16 mouse cellular contexts compared by ENCODE assay signal in genomic region chr9:62284266-62284665, GRCm38 (mm10). TPM values are rescaled to one million over a fixed set of nuclear protein-coding genes. Genes with fewer than 3 reads are reported as not detected.
DNase-seq lines count a peak whose midpoint lies in the region; ATAC-seq lines count a peak whose summit lies in the region.
"Had no signal": no experiment of that assay in that cellular context is flagged by ENCODE, and none has a peak within 500 bp of the region (broad histone marks: within the 10 kb centered on the region; RNA-seq: fewer than 3 reads in every experiment).

No protein-coding gene starts in this region.

- WGBS in intestine, embryonic 16.5 days: 60% methylated on average over 7 of the region's 7 CpGs
- WGBS in midbrain, embryonic 16.5 days: 74% methylated on average over 7 of the region's 7 CpGs

- H3K9me3 ChIP-seq in intestine, embryonic 16.5 days (ENCODE audit: control insufficient read depth, low read length): no peaks in the 10 kb centered on the region
- no peaks in the 10 kb centered on the region for H3K9me3 ChIP-seq in midbrain, embryonic 16.5 days (replicated peaks; ENCODE audit: control insufficient read depth, low read length, poor library complexity, severe bottlenecking)
- H3K9me3 ChIP-seq: embryonic facial prominence, embryonic 15.5 days; limb, embryonic 15.5 days had no signal

- H3K4me1 ChIP-seq in intestine, embryonic 16.5 days (ENCODE audit: control insufficient read depth, insufficient read depth, low read length): no peaks in the 10 kb centered on the region
- H3K4me1 ChIP-seq in midbrain, embryonic 16.5 days (ENCODE audit: control insufficient read depth, insufficient read depth, low read length): no peaks in the 10 kb centered on the region
- H3K4me1 ChIP-seq: embryonic facial prominence, embryonic 15.5 days; limb, embryonic 15.5 days had no signal

- no peak overlapping the region for H3K4me2 ChIP-seq in intestine, embryonic 16.5 days (ENCODE audit: low read depth, low read length)
- no peak overlapping the region for H3K4me2 ChIP-seq in midbrain, embryonic 16.5 days (ENCODE audit: low read length)
- H3K4me2 ChIP-seq: embryonic facial prominence, embryonic 15.5 days; limb, embryonic 15.5 days had no signal

- ATAC-seq in intestine, embryonic 16.5 days: no peak
- no peak for ATAC-seq in midbrain, embryonic 16.5 days

- H3K9ac ChIP-seq in intestine, embryonic 16.5 days (ENCODE audit: low read depth, low read length): no peak overlapping the region
- H3K9ac ChIP-seq in midbrain, embryonic 16.5 days (ENCODE audit: low read depth, low read length): no peak overlapping the region
- H3K9ac ChIP-seq: embryonic facial prominence, embryonic 15.5 days; limb, embryonic 15.5 days had no signal

- H3K4me3 ChIP-seq in intestine, embryonic 16.5 days (ENCODE audit: low read length): no peak overlapping the region
- H3K4me3 ChIP-seq in midbrain, embryonic 16.5 days (ENCODE audit: low read depth, low read length): no peak overlapping the region
- H3K4me3 ChIP-seq: embryonic facial prominence, embryonic 15.5 days; limb, embryonic 15.5 days had no signal

- DNase-seq in cerebellum, postnatal 25 days: peak; percentile 31 to 68
- no peak for DNase-seq in cerebellum, postnatal 14 days
- peak; percentile 78 for DNase-seq in adrenal gland, postnatal 25 days
- DNase-seq in layer of hippocampus, adult 8-10 months (ENCODE audit: low spot score in 2 of 2): peak; percentile 64
- DNase-seq in right cerebral cortex, postnatal 10 days (ENCODE audit: low spot score in 2 of 2): peak; percentile 74 to 84
- DNase-seq in spleen, adult 12 weeks (ENCODE audit: low spot score): no peak
- DNase-seq: heart, postnatal 36 days; lung, postnatal 4 days had no signal

- no peaks in the 10 kb centered on the region for H3K36me3 ChIP-seq in intestine, embryonic 16.5 days (ENCODE audit: control insufficient read depth, insufficient read depth, low read length)
- H3K36me3 ChIP-seq in midbrain, embryonic 16.5 days (ENCODE audit: control insufficient read depth, insufficient read depth, low read length): no peaks in the 10 kb centered on the region
- H3K36me3 ChIP-seq: embryonic facial prominence, embryonic 15.5 days; limb, embryonic 15.5 days had no signal

- H3K27ac ChIP-seq in intestine, embryonic 16.5 days (ENCODE audit: low read length): no peak overlapping the region
- H3K27ac ChIP-seq in midbrain, embryonic 16.5 days (ENCODE audit: low read length): no peak overlapping the region
- H3K27ac ChIP-seq: embryonic facial prominence, embryonic 15.5 days; limb, embryonic 15.5 days had no signal

- H3K27me3 ChIP-seq in intestine, embryonic 16.5 days (replicated peaks; ENCODE audit: control insufficient read depth, insufficient read depth, low read length): no peaks in the 10 kb centered on the region
- no peaks in the 10 kb centered on the region for H3K27me3 ChIP-seq in midbrain, embryonic 16.5 days (ENCODE audit: control insufficient read depth, insufficient read depth, low read depth, low read length)
- H3K27me3 ChIP-seq: embryonic facial prominence, embryonic 15.5 days; limb, embryonic 15.5 days had no signal

RNA-seq across cellular contexts. Expression of gene Spesp1, which starts 2.3 kb away (rescaled TPM):
- not detected in 2 replicates for total RNA-seq in adrenal gland, postnatal 25 days (2021)
- under 1 TPM; 0.14 to 0.21 (median 0.20) TPM for total RNA-seq in layer of hippocampus, adult 8-10 months (2022)
- polyA plus RNA-seq in intestine, embryonic 16.5 days (2015; fragmentation: Nextera tagmentation; extraction: Ambion mirVana): not detected in 2 replicates
- polyA plus RNA-seq in midbrain, embryonic 16.5 days (2015; fragmentation: Nextera tagmentation; extraction: Ambion mirVana): not detected in 2 replicates
- total RNA-seq: granulocyte monocyte progenitor cell, adult 5-6 weeks; heart, postnatal 36 days had no signal
- polyA plus RNA-seq: embryonic facial prominence, embryonic 15.5 days; kidney, embryonic 14.5 days; limb, embryonic 15.5 days; neural tube, embryonic 11.5 days; spleen, adult 2 months had no signal

RNA-seq across cellular contexts. Expression of gene Anp32a, which starts 56.8 kb away (rescaled TPM):
- 271 and 320 TPM in 2 replicates for total RNA-seq in adrenal gland, postnatal 25 days (2021)
- 100 to 1,000 TPM; 303 to 406 (median 351) TPM for total RNA-seq in layer of hippocampus, adult 8-10 months (2022)
- 146 and 206 TPM in 2 replicates for polyA plus RNA-seq in intestine, embryonic 16.5 days (2015; fragmentation: Nextera tagmentation; extraction: Ambion mirVana)
- polyA plus RNA-seq in midbrain, embryonic 16.5 days (2015; fragmentation: Nextera tagmentation; extraction: Ambion mirVana): 107 and 117 TPM in 2 replicates

Comparison
In these comparisons a context has a peak if more than half of its experiments do, and no peak if none do; other contexts are left out.
1. DNase-seq: peak in cerebellum, postnatal 25 days (2 of 2), adrenal gland, postnatal 25 days (single experiment), layer of hippocampus, adult 8-10 months (2 of 2) and right cerebral cortex, postnatal 10 days (2 of 2); none in cerebellum, postnatal 14 days (0 of 2) and spleen, adult 12 weeks (single experiment).